Mouse (Mus musculus) midbrain, embryonic 14.5 days (tissue): Measurements from ENCODE around the gene Rnase4. TPM values are rescaled to one million over a fixed set of nuclear protein-coding genes. Genes with fewer than 3 reads are reported as not detected.
A peak's percentile ranks its signal among the peaks of the same experiment; 100 is the strongest.
"Not testable (repeated sequence)": the region's sequence is repeated elsewhere in the genome, so short reads cannot be mapped to it uniquely, and the experiment has no call there.

Experiments used
- ATAC-seq: fragments of 200-750 bp; cut with Nextera tagmentation; 2 replicates; pipeline ENCODE4 v1.8.0; 2017; ENCODE audit warnings: moderate number of reproducible peaks, moderate library complexity; ENCODE audit not compliant: low FRiP score, low TSS enrichment
- DNase-seq: peaks from one replicate; pipeline ENCODE4 v3.0.0-alpha.2; 2015
- H3K27ac ChIP-seq: fragments of 300-500 bp; sonication (generic); replicated peaks from 2 replicates; pipeline ENCODE4 v1.5.1; 2014; ENCODE audit warnings: mild to moderate bottlenecking, low read depth, low read length, moderate library complexity
- H3K27me3 ChIP-seq: fragments of 300-500 bp; sonication (generic); 2 replicates; pipeline ENCODE4 v1.6.1; 2014; ENCODE audit warnings: low read length, control low read depth, mixed read lengths; ENCODE audit not compliant: control insufficient read depth, insufficient read depth
- H3K36me3 ChIP-seq: fragments of 300-500 bp; sonication (generic); 2 replicates; pipeline ENCODE4 v1.6.1; 2014; ENCODE audit warnings: low read length, control low read depth; ENCODE audit not compliant: control insufficient read depth, insufficient read depth
- H3K4me1 ChIP-seq: fragments of 300-500 bp; sonication (generic); 2 replicates; pipeline ENCODE4 v1.6.1; 2014; ENCODE audit warnings: mild to moderate bottlenecking, antibody characterized with exemption, low read length, control low read depth; ENCODE audit not compliant: control insufficient read depth, insufficient read depth
- H3K4me2 ChIP-seq: fragments of 300-500 bp; sonication (generic); 2 replicates; pipeline ENCODE4 v1.6.1; 2014; ENCODE audit warnings: mild to moderate bottlenecking, low read length, moderate library complexity
- H3K4me3 ChIP-seq: fragments of 300-500 bp; sonication (generic); replicated peaks from 2 replicates; pipeline ENCODE4 v1.5.1; 2014; ENCODE audit warnings: low read depth, low read length
- H3K9ac ChIP-seq: fragments of 300-500 bp; sonication (generic); replicated peaks from 2 replicates; pipeline ENCODE4 v1.6.1; 2014; ENCODE audit warnings: mild to moderate bottlenecking, low read length, moderate library complexity
- H3K9me3 ChIP-seq: fragments of 300-500 bp; sonication (generic); 2 replicates; pipeline ENCODE4 v1.6.1; 2016; ENCODE audit warnings: low read length, control low read depth, mixed read lengths; ENCODE audit not compliant: control insufficient read depth
- WGBS: fragments of 180-500 bp; shearing (Covaris S2); extraction: QIAGEN DNeasy Blood & Tissue Kit; methylation state at CpG from one replicate; pipeline ENCODE4 v1.1.7; 2014; 5-methylcytosine and 5-hydroxymethylcytosine counted together
- polyA plus RNA-seq: library from polyadenylated mRNA; unstranded; fragments of >200 nt; fragmentation: Nextera tagmentation; extraction: Ambion mirVana; gene quantifications from 2 replicates; pipeline ENCODE4 v1.2.1, GENCODE M21; 2014

Rnase4 gene
- polyA plus RNA-seq, 1 experiment from 2014 or later, result 12.7 TPM

- Histone ChIP-seq H3K4me2 (no peak overlapping the region), H3K27ac (no peak overlapping the region), H3K36me3 (no peaks in the 10 kb centered on the region), H3K4me1 (no peaks in the 10 kb centered on the region), H3K4me3 (no peak overlapping the region), H3K9ac (no peak overlapping the region), H3K9me3 (no peaks in the 10 kb centered on the region), H3K27me3 (no peaks in the 10 kb centered on the region)
- ATAC-seq, result no peak
- 43% methylated on average over 3 of the region's 3 CpGs for WGBS
- peak; percentile 3 for DNase-seq
These were observed 2.6 kb downstream of the Rnase4 start for GRCm38 (mm10) chr14:51093496-51093895.

- Histone ChIP-seq H3K4me3 (no peak overlapping the region), H3K9ac (no peak overlapping the region), H3K4me2 (no peak overlapping the region), H3K27ac (no peak overlapping the region), H3K27me3 (no peaks in the 10 kb centered on the region), H3K9me3 (no peaks in the 10 kb centered on the region), H3K4me1 (no peaks in the 10 kb centered on the region), H3K36me3 (no peaks in the 10 kb centered on the region)
- DNase-seq, result no peak
- no peak for ATAC-seq
- WGBS, result 88% methylated on average over 5 of the region's 5 CpGs
These were observed 3.4 kb downstream of the Rnase4 start for GRCm38 (mm10) chr14:51094096-51094875.

GRCm38 (mm10) chr14:51094921-51095320, 4.0 kb downstream of the Rnase4 start:
- Histone ChIP-seq H3K4me2 (no peak overlapping the region), H3K27me3 (no peaks in the 10 kb centered on the region), H3K4me3 (no peak overlapping the region), H3K4me1 (no peaks in the 10 kb centered on the region), H3K36me3 (no peaks in the 10 kb centered on the region), H3K27ac (no peak overlapping the region), H3K9me3 (no peaks in the 10 kb centered on the region), H3K9ac (no peak overlapping the region)
- DNase-seq, result no peak
- no peak for ATAC-seq
- WGBS, result 76% methylated on average over 9 of the region's 9 CpGs

- Histone ChIP-seq H3K27me3 (no peaks in the 10 kb centered on the region), H3K9ac (no peak overlapping the region), H3K9me3 (no peaks in the 10 kb centered on the region), H3K4me1 (no peaks in the 10 kb centered on the region), H3K4me3 (no peak overlapping the region), H3K27ac (no peak overlapping the region), H3K4me2 (no peak overlapping the region), H3K36me3 (no peaks in the 10 kb centered on the region)
- 76% methylated on average over 9 of the region's 9 CpGs for WGBS
- ATAC-seq (no peak), DNase-seq (no peak)
These were observed 5.1 kb downstream of the Rnase4 start for GRCm38 (mm10) chr14:51095736-51096524.

GRCm38 (mm10) chr14:51098300-51098699, 7.4 kb downstream of the Rnase4 start:
- WGBS, result 26% methylated on average over 1 of the region's 1 CpGs
- H3K9me3 ChIP-seq, H3K27me3 ChIP-seq, H3K9ac ChIP-seq, H3K27ac ChIP-seq, H3K4me2 ChIP-seq, H3K36me3 ChIP-seq, ATAC-seq, H3K4me1 ChIP-seq, H3K4me3 ChIP-seq: not testable (repeated sequence)
- peak; percentile 67 for DNase-seq

GRCm38 (mm10) chr14:51098921-51099320, 8.0 kb downstream of the Rnase4 start:
- no peak overlapping the region for H3K4me3 ChIP-seq
- ATAC-seq (no peak), DNase-seq (no peak)
- 95% methylated on average over 11 of the region's 11 CpGs for WGBS
- no peaks in the 10 kb centered on the region for H3K27me3 ChIP-seq
- no peaks in the 10 kb centered on the region for H3K9me3 ChIP-seq
- no peak overlapping the region for H3K4me2 ChIP-seq
- no peak overlapping the region for H3K9ac ChIP-seq
- no peaks in the 10 kb centered on the region for H3K4me1 ChIP-seq
- no peak overlapping the region for H3K27ac ChIP-seq
- no peaks in the 10 kb centered on the region for H3K36me3 ChIP-seq

- H3K9ac ChIP-seq, result no peak overlapping the region
- no peaks in the 10 kb centered on the region for H3K4me1 ChIP-seq
- no peaks in the 10 kb centered on the region for H3K9me3 ChIP-seq
- H3K27ac ChIP-seq, result no peak overlapping the region
- ATAC-seq (no peak), DNase-seq (no peak)
- no peaks in the 10 kb centered on the region for H3K27me3 ChIP-seq
- H3K4me3 ChIP-seq, result no peak overlapping the region
- H3K4me2 ChIP-seq, result no peak overlapping the region
- 80% methylated on average over 9 of the region's 9 CpGs for WGBS
- H3K36me3 ChIP-seq, result no peaks in the 10 kb centered on the region
These were observed 10.4 kb downstream of the Rnase4 start for GRCm38 (mm10) chr14:51101284-51101683.

- Histone ChIP-seq H3K27ac (no peak overlapping the region), H3K4me3 (no peak overlapping the region), H3K27me3 (no peaks in the 10 kb centered on the region), H3K9ac (no peak overlapping the region), H3K4me2 (no peak overlapping the region), H3K4me1 (no peaks in the 10 kb centered on the region), H3K9me3 (no peaks in the 10 kb centered on the region), H3K36me3 (no peaks in the 10 kb centered on the region)
- ATAC-seq (no peak), DNase-seq (peak; percentile 87)
- WGBS, result 55% methylated on average over 3 of the region's 3 CpGs
These were observed 12.3 kb downstream of the Rnase4 start for GRCm38 (mm10) chr14:51103217-51103616.

- 90% methylated on average over 2 of the region's 2 CpGs for WGBS
- Histone ChIP-seq H3K4me3 (no peak overlapping the region), H3K9ac (no peak overlapping the region), H3K27ac (no peak overlapping the region), H3K27me3 (no peaks in the 10 kb centered on the region), H3K4me1 (no peaks in the 10 kb centered on the region), H3K4me2 (no peak overlapping the region), H3K36me3 (no peaks in the 10 kb centered on the region), H3K9me3 (no peaks in the 10 kb centered on the region)
- ATAC-seq, result no peak
- DNase-seq, result no peak
These were observed 13.5 kb downstream of the Rnase4 start for GRCm38 (mm10) chr14:51104366-51104765.
